Mouse (Mus musculus): ENCODE measurements around the gene Ifi27l2a. TPM values are rescaled to one million over a fixed set of nuclear protein-coding genes. Genes with fewer than 3 reads are reported as not detected.

Gene Ifi27l2a
- polyA plus RNA-seq, 1 experiment from 2014 or later: 11.1 TPM

DNA sequence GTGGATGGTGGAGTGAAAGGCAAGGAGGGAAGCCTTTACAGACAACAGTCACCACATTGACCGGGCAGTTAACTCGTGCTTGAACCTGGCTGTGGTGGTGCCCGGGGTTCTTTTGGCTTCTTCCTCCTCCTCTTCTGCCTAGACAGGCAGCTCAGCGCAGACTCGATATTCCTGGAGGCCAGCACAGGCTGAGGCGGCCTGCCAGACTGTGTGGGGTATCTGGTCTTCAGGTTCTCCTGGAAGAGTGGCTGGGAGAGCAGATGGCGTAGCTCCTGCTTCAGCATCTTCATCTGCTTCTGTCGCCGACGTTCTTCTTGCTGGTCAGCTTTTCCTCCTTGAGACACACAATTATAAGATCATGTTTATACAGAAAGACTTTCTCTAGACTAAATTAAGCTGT, 35.3 kb downstream of the Ifi27l2a start:
- H3K4me3 ChIP-seq (replicated peaks): no peak overlapping the region
- no peak overlapping the region for H3K27ac ChIP-seq
- peaks cover 93% of the 10 kb centered on the region for H3K36me3 ChIP-seq
- WGBS: 94% methylated on average over 10 of the region's 10 CpGs
- no peaks in the 10 kb centered on the region for H3K9me3 ChIP-seq (replicated peaks)
- no peak overlapping the region for H3K9ac ChIP-seq
- H3K4me1 ChIP-seq: no peaks in the 10 kb centered on the region
- H3K4me2 ChIP-seq: no peak overlapping the region
- H3K27me3 ChIP-seq: no peaks in the 10 kb centered on the region
- ATAC-seq (replicated peaks; ENCODE audit: low FRiP score): no peak

DNA sequence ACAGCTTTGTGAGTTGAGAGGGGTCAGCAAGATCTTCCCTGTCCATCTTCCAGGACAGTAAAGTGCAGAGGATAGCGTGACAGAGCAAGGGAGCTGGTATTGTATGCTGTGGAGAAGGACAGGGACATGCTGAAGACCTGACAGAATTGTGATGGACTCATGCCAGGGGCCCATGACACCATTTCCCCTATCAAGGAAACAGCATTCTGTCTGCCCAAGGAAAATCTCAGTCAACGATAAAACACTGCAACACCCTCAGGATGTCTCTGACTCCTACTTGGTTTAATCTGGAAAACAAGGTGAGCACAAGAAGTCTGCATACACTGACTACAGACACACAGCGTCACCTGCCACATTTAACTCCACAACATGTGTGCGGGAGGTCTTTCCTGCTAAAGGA, 35.8 kb downstream of the Ifi27l2a start, which contains the start of gene 9330161L09Rik:
Gene 9330161L09Rik, minus strand, starts transcription at position 101 of the 400 bp plus-strand sequence.
- no peaks in the 10 kb centered on the region for H3K27me3 ChIP-seq
- H3K36me3 ChIP-seq: peaks cover 91% of the 10 kb centered on the region
- H3K4me2 ChIP-seq: no peak within 1 kb of the TSS
- H3K9ac ChIP-seq: no peak within 1 kb of the TSS
- 97% methylated on average over 4 of the region's 4 CpGs for WGBS
- no peaks in the 10 kb centered on the region for H3K4me1 ChIP-seq
- no peaks in the 10 kb centered on the region for H3K9me3 ChIP-seq (replicated peaks)
- H3K27ac ChIP-seq: no peak within 1 kb of the TSS
- no peak for ATAC-seq (replicated peaks; ENCODE audit: low FRiP score)
- H3K4me3 ChIP-seq (replicated peaks): no peak within 1 kb of the TSS

DNA sequence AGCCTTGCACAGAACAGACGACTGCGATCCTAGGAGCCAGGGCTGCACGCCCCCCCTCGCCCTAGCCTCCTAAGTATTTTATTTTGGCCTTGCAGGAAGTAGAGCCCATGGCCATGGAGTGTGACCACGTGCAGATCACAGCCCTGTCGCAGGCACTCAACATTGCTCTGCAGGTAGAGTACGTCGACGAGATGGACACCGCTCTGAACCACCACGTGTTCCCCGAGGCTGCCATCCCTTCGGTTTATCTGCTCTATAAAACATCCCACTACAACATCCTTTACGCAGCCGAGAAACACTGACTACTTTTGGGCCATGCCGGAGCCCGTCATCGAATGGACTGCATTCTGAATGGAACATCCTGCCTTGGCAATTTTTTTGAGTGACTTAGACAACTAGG, 39.3 kb downstream of the Ifi27l2a start:
- WGBS: 85% methylated on average over 18 of the region's 18 CpGs
- Histone ChIP-seq H3K27me3 (no peaks in the 10 kb centered on the region), H3K4me3 (replicated peaks) (no peak overlapping the region)

DNA sequence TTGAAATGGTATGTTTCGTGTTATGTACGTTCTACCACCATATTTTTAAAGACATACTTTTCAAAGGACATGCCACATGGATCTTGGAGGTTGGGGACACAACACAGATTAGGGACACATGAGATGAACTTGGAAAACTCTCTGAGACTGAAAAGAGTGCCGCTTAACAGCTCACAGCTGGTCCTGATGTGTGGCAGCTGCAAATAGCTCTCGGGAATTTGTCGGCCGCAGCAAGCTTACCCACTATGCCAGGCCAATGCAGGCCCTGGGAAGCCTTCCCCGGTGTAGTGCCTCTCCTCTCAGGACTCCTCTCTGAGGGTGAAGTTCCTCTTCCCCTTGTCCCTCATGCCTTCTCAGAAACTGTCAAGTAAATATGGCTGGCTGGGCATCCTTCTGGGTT, 46.7 kb downstream of the Ifi27l2a start:
- Histone ChIP-seq H3K9me3 (replicated peaks) (no peaks in the 10 kb centered on the region), H3K27me3 (no peaks in the 10 kb centered on the region), H3K27ac (no peak overlapping the region), H3K4me2 (no peak overlapping the region), H3K9ac (no peak overlapping the region), H3K36me3 (0 out of 2 replicates have a peak, but pooled peaks cover 5% of the 10 kb centered on the region), H3K4me3 (replicated peaks) (no peak overlapping the region), H3K4me1 (peaks cover 11% of the 10 kb centered on the region)
- WGBS: 87% methylated on average over 7 of the region's 7 CpGs
- ATAC-seq (replicated peaks; ENCODE audit: low FRiP score): no peak

More for the DNA sequence above, 39.3 kb downstream of the Ifi27l2a start:
- Histone ChIP-seq H3K4me1 (no peaks in the 10 kb centered on the region), H3K36me3 (peaks cover 66% of the 10 kb centered on the region), H3K9me3 (replicated peaks) (no peaks in the 10 kb centered on the region), H3K9ac (no peak overlapping the region), H3K27ac (no peak overlapping the region), H3K4me2 (no peak overlapping the region)
- ATAC-seq (replicated peaks; ENCODE audit: low FRiP score): no peak

DNA sequence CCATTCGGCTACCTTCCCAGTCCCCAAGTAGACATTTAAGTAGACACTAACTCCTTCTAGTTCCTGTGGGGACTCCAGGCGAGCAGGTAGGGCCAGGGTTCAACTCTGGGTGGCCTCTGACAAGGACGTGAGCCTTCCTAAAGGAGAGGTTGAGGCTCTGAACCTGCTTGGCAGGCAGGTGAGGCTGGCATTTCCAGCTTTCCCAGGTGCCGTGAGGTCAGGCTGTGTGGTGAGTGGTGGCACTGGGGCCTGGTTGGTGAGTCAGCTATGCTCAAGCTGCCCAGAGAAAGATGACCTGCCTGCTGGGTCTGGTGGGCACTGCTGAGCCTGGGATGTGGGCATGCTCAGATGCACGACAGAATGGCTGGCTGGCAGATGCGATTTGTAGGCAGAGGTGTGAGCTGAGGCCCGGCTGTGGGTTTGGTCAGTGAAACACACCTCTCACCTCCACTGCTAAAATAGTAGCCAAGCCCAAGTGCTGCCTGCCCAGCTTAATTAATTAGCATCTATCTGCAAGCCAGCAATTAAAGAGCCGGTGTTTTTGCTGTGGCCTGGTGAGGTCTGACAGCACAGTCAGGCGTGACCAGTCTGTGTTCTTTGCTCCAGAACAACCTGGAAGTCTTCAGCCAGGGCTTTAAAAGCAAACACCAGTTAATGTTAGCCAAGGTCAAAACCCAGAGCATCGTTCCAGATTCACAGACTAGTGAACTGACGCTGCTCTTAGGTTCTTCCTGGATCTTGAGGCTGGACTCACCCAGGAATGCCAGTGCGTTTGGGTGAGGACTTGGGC, 47.8 kb downstream of the Ifi27l2a start:
- H3K27ac ChIP-seq: peak overlapping the region; percentile 23; the same call in 1 of the 2 replicates

DNA sequence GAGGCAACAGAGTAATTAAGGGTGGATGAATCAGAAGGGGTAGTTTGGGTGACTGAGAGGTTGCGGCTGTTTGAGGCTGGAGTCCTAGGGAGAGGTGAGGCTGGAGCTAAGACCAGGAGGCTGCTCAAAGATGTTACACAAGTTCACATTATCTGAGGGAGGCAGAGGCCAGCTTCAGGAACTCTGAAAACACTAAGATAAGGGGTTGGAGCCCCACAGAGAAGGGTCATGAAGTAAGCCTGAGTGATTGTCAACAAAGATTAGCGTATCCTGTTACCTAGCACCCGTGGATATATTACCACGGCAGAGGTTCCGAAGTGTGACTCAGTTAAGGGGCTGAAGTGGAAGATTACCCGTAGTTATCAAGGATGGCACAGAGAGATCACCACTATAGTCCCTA, 50.0 kb downstream of the Ifi27l2a start:
- no peak overlapping the region for H3K27ac ChIP-seq
- no peaks in the 10 kb centered on the region for H3K27me3 ChIP-seq
- no peak overlapping the region for H3K9ac ChIP-seq
- H3K4me3 ChIP-seq (replicated peaks): no peak overlapping the region
- H3K4me2 ChIP-seq: no peak overlapping the region
- ATAC-seq (replicated peaks; ENCODE audit: low FRiP score): no peak
- H3K36me3 ChIP-seq: no peaks in the 10 kb centered on the region
- peaks cover 17% of the 10 kb centered on the region for H3K4me1 ChIP-seq
- WGBS: 40% methylated on average over 6 of the region's 6 CpGs
- H3K9me3 ChIP-seq (replicated peaks): no peaks in the 10 kb centered on the region

More for the DNA sequence above, 47.8 kb downstream of the Ifi27l2a start:
- Histone ChIP-seq H3K4me3 (replicated peaks) (no peak overlapping the region), H3K4me2 (no peak overlapping the region), H3K4me1 (peaks cover 11% of the 10 kb centered on the region), H3K27me3 (no peaks in the 10 kb centered on the region), H3K9me3 (replicated peaks) (no peaks in the 10 kb centered on the region), H3K36me3 (no peaks in the 10 kb centered on the region), H3K9ac (no peak overlapping the region)
- ATAC-seq (replicated peaks; ENCODE audit: low FRiP score): peak; percentile 37
- WGBS: 45% methylated on average over 12 of the region's 12 CpGs

Other genes starting within 250 kb of the Ifi27l2a start
- 0.62 and 1.2 TPM in 2 replicates for gene Prima1, start 201.5 kb downstream of the Ifi27l2a start, polyA plus RNA-seq (2015; fragmentation: Nextera tagmentation; extraction: Ambion mirVana)
- gene Fam181a, start 132.7 kb downstream of the Ifi27l2a start, polyA plus RNA-seq (2015; fragmentation: Nextera tagmentation; extraction: Ambion mirVana): not detected in 2 replicates
- 3.2 and 5.2 TPM in 2 replicates for gene Asb2, start 87.7 kb downstream of the Ifi27l2a start, polyA plus RNA-seq (2015; fragmentation: Nextera tagmentation; extraction: Ambion mirVana)
- 7.5 and 7.6 TPM in 2 replicates for gene Otub2, start 55.0 kb downstream of the Ifi27l2a start, polyA plus RNA-seq (2015; fragmentation: Nextera tagmentation; extraction: Ambion mirVana)
- 0.21 and 0.33 TPM in 2 replicates for gene 9330161L09Rik, start 35.9 kb downstream of the Ifi27l2a start, polyA plus RNA-seq (2015; fragmentation: Nextera tagmentation; extraction: Ambion mirVana)
- 96.4 and 105 TPM in 2 replicates for gene Ddx24, start 17.9 kb downstream of the Ifi27l2a start, polyA plus RNA-seq (2015; fragmentation: Nextera tagmentation; extraction: Ambion mirVana)
- 28.3 and 35.4 TPM in 2 replicates for gene Ifi27, start 9.5 kb downstream of the Ifi27l2a start, polyA plus RNA-seq (2015; fragmentation: Nextera tagmentation; extraction: Ambion mirVana)
- gene Ifi27l2b, start 13.5 kb upstream of the Ifi27l2a start, polyA plus RNA-seq (2015; fragmentation: Nextera tagmentation; extraction: Ambion mirVana): 0.21 TPM in 1 of 2 replicates, not detected in the other
- gene Ppp4r4, start 88.6 kb upstream of the Ifi27l2a start, polyA plus RNA-seq (2015; fragmentation: Nextera tagmentation; extraction: Ambion mirVana): 1.0 and 1.7 TPM in 2 replicates
- gene Serpina10, start 187.8 kb upstream of the Ifi27l2a start, polyA plus RNA-seq (2015; fragmentation: Nextera tagmentation; extraction: Ambion mirVana): 1.1 and 1.4 TPM in 2 replicates
- gene Serpina6, start 213.5 kb upstream of the Ifi27l2a start, polyA plus RNA-seq (2015; fragmentation: Nextera tagmentation; extraction: Ambion mirVana): 11.9 and 29.8 TPM in 2 replicates
- gene Serpina16, start 232.5 kb upstream of the Ifi27l2a start, polyA plus RNA-seq (2015; fragmentation: Nextera tagmentation; extraction: Ambion mirVana): not detected in 2 replicates

Measured in kidney, embryonic 15.5 days (tissue).